Mouse (Mus musculus): ENCODE measurements around the gene Gpbp1.

DNA sequence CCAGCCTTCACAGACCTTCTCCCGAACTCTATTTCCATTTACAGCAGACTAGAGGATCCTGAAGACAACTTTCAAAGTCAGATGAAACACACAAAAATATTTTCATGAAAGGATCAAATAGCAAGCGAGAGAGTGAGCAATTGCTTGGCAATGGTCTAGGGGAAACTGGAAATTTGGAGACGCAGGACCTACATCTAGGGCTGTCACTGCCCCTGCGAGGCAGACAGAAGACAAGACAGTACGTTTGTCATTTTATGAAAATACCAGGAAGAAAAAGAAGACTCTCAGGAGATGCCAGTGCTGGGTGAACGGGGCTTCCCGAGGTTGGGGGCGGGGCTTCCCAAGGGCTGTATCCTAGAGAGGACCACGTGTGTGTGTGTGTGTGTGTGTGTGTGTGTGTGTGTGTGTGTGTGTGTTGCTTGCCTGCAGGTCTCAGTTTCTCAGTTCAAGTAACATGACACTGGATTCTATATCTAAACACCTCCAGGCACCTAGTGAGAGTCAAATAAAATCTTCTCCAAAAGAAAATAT is 83.0 kb downstream of the Gpbp1 start:
- TF ChIP-seq POLR2A (IDR thresholded peaks at IDR 0.05; ENCODE audit: insufficient read depth, low read depth, low read length) (no peak), CTCF (IDR thresholded peaks at IDR 0.05) (no peak)

All from heart, adult 2 months (tissue).